Mouse (Mus musculus): ENCODE measurements around the gene Gm5108. TPM values are rescaled to one million over a fixed set of nuclear protein-coding genes. Genes with fewer than 3 reads are reported as not detected.

The Gm5108 gene
- polyA plus RNA-seq (2017; shearing (Covaris generic)) = not detected

GRCm38 (mm10) chr5:67941369-67941768 lies at the start of gene Gm5108:
Gm5108 (plus strand) TSS chr5:67941669.

GRCm38 (mm10) chr5:67946321-67946720 lies 4.9 kb downstream of the Gm5108 start, which contains the start of gene Gm21905:
Gm21905 (minus strand) TSS chr5:67946421.

Other genes starting within 250 kb of the Gm5108 start
- gene Atp8a1, start 94.2 kb upstream of the Gm5108 start, polyA plus RNA-seq (2017; shearing (Covaris generic)) = 9.8 TPM
- not detected for gene Gm21905, start 4.8 kb downstream of the Gm5108 start, polyA plus RNA-seq (2017; shearing (Covaris generic))
- not detected for gene Grxcr1, start 90.2 kb downstream of the Gm5108 start, polyA plus RNA-seq (2017; shearing (Covaris generic))